Mouse (Mus musculus) MEL (cell line): ENCODE measurements at regions not wholly inside any gene's neighbourhood (a gene's known extent, or its start where the extent isn't known, plus 50 kb on each side); places are given as distances from the start of the nearest gene placed in this dataset.

Experiments
- CHD2 ChIP-seq: IDR thresholded peaks from 2 replicates; pipeline ENCODE4 v1.6.1; 2011; ENCODE audit warnings: low read length, improper control_type of control experiment
- CTCF ChIP-seq, 3 experiments: IDR thresholded peaks in 2 of 3; conservative IDR thresholded peaks in 1 of 3; 2 replicates each; pipeline ENCODE4 v1.5.1; 2011 to 2012; ENCODE audit warnings: low read length in 3 of 3, low read depth in 2 of 3, mild to moderate bottlenecking in 2 of 3, improper control_type of control experiment in 1 of 3, inconsistent platforms in 1 of 3, mixed read lengths in 1 of 3, moderate library complexity in 1 of 3; ENCODE audit not compliant: control insufficient read depth in 1 of 3, insufficient read depth in 1 of 3, poor library complexity in 1 of 3, severe bottlenecking in 1 of 3
- E2F4 ChIP-seq: IDR thresholded peaks from 2 replicates; pipeline ENCODE4 v1.6.1; 2011; ENCODE audit warnings: low read depth, low read length, improper control_type of control experiment, borderline replicate concordance
- JUND ChIP-seq: IDR thresholded peaks from 2 replicates; pipeline ENCODE4 v1.6.1; 2011; ENCODE audit warnings: low read depth, mild to moderate bottlenecking, improper control_type of control experiment, low read length
- MXI1 ChIP-seq: IDR thresholded peaks from 2 replicates; pipeline ENCODE4 v1.6.1; 2011; ENCODE audit warnings: mild to moderate bottlenecking, low read depth, low read length, improper control_type of control experiment
- MYB ChIP-seq: IDR thresholded peaks from 2 replicates; pipeline ENCODE4 v1.6.1; 2011; ENCODE audit warnings: mild to moderate bottlenecking, low read depth, low read length, improper control_type of control experiment
- NELFE ChIP-seq: IDR thresholded peaks from 2 replicates; pipeline ENCODE4 v1.6.1; 2011; ENCODE audit warnings: low read depth, low read length, improper control_type of control experiment
- POLR2A ChIP-seq, 2 experiments: IDR thresholded peaks; 2 replicates each; pipeline ENCODE4 v1.6.1; 2011 to 2012; ENCODE audit warnings: low read length in 2 of 2, mild to moderate bottlenecking in 2 of 2, control low read depth in 1 of 2, improper control_type of control experiment in 1 of 2, low read depth in 1 of 2, moderate library complexity in 1 of 2; ENCODE audit not compliant: control insufficient read depth in 1 of 2, insufficient read depth in 1 of 2, poor library complexity in 1 of 2
- POLR2AphosphoS2 ChIP-seq: IDR thresholded peaks from 2 replicates; pipeline ENCODE4 v1.6.1; 2011; ENCODE audit warnings: low read length, improper control_type of control experiment
- USF1 ChIP-seq: IDR thresholded peaks from 2 replicates; pipeline ENCODE4 v1.6.1; 2014; ENCODE audit warnings: low read depth, mild to moderate bottlenecking, inconsistent platforms, low read length, improper control_type of control experiment, moderate library complexity
- ZC3H11A ChIP-seq: IDR thresholded peaks from 2 replicates; pipeline ENCODE4 v1.6.1; 2012; ENCODE audit warnings: low read depth, mild to moderate bottlenecking, inconsistent platforms, low read length, improper control_type of control experiment
- ZKSCAN1 ChIP-seq: IDR thresholded peaks from 2 replicates; pipeline ENCODE4 v1.6.1; 2012; ENCODE audit warnings: low read depth, mild to moderate bottlenecking, inconsistent platforms, low read length, improper control_type of control experiment, moderate library complexity

DNA sequence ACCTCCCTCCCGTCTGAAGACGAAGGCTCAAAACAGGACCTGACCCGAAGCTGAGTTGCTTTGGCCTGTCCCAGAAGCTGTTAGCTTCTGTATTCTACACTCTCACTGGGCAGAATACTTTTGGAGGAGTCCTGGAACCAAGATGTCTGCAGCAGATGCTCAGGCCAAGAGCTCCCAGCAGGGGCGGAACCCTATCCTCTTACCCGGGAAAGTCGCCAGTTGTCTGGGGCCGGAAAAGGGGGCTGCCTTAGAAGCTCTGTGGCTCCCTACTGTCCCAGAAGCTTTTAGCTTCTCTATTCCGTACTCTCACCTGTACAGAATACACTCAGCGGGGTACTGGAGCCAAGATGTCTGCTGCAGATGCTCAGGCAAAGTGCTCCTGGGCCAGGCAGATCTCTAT is 346.7 kb upstream of the Gm12666 start:
- TF ChIP-seq JUND (no peak), USF1 (no peak), CTCF (IDR thresholded peaks at IDR 0.05 in 2 of 3, conservative IDR thresholded peaks at IDR 0.05 in 1 of 3; ENCODE audit: control insufficient read depth in 1 of 3, insufficient read depth in 1 of 3, low read depth in 2 of 3, low read length in 3 of 3, poor library complexity in 1 of 3, severe bottlenecking in 1 of 3) (no peak), MXI1 (no peak), ZKSCAN1 (no peak), POLR2A (IDR thresholded peaks at IDR 0.05; ENCODE audit: control insufficient read depth in 1 of 2, insufficient read depth in 1 of 2, low read depth in 1 of 2, low read length in 2 of 2, poor library complexity in 1 of 2) (no peak), MYB (no peak), CHD2 (no peak), POLR2AphosphoS2 (no peak), E2F4 (no peak), NELFE (no peak), ZC3H11A (no peak)
